ENCODE assay signal across 8 mouse cellular contexts in the genomic region with DNA sequence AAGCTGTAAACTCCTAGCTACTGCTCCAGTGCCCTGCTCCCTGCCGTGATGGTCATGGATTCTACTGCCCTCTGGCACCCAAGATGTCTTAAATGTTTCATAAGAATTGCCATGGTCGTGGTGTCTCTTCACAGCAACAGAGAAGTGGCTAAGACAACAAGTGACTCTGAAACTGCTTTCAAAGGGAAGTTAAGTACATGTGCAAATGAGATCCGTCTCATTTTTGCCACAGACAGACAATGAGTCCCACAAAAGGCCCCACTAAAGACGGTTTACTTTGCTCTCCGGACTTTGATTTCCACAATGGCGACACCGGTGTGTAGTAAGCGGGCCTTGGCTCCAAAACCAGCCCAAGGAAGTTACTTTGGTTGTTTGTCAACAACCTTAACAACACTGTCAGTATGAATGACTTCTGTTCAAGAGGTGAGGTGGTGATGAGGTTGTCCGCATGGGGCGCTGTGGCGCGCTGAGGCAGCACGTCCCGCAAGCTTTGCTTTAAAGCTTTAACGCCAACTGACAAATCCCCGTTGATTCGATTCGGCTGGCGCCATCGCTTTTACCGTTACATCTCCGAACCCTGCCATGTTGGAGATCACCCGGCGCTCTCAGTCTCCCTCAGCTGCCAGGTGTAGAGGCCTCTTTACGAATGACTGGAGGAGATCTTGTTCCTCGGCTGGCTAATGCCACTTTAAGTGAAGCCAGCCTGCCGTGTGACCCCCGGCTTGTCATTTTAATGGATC.
DNase-seq lines count a peak whose midpoint lies in the region; ATAC-seq lines count a peak whose summit lies in the region.

No protein-coding gene starts in this region.

- peak; percentile 67 to 71 for DNase-seq in adrenal gland, adult 18-20 months (ENCODE audit: low spot score in 2 of 2)
- DNase-seq in embryo, embryonic 10 days (ENCODE audit: low spot score): peak; percentile 92
- peak; percentile 67 for DNase-seq in gastrocnemius, postnatal 10 days
- DNase-seq in intestine, embryonic 14.5 days (ENCODE audit: low spot score): peak; percentile 83
- peak; percentile 71 to 78 for DNase-seq in left cerebral cortex, postnatal 10 days (ENCODE audit: extremely low spot score in 1 of 2, low spot score in 2 of 2)
- peak; percentile 67 for DNase-seq in right cerebral cortex, postnatal 25 days
- DNase-seq in c-Kit-positive CD71-positive TER-119-positive erythroid progenitor cells, embryonic 14.5 days (ENCODE audit: low spot score): no peak

- intact Hi-C loops in left cerebral cortex, postnatal 10 days (cut with DNase I): no loop called here

- peak overlapping the region; percentile 33; the same call in 1 of the 2 replicates for H3K9ac ChIP-seq in intestine, embryonic 14.5 days (ENCODE audit: low read length)

- WGBS in intestine, embryonic 14.5 days: 4% methylated on average over 28 of the region's 28 CpGs

- no peaks in the 10 kb centered on the region for H3K9me3 ChIP-seq in intestine, embryonic 14.5 days (ENCODE audit: control insufficient read depth, low read length)
- H3K9me3 ChIP-seq in megakaryocyte, embryonic 14.5 days: peaks cover 8% of the 10 kb centered on the region; the same call in 1 of the 2 replicates

- no peaks in the 10 kb centered on the region for H3K36me3 ChIP-seq in intestine, embryonic 14.5 days (ENCODE audit: control insufficient read depth, insufficient read depth, low read length)
- H3K36me3 ChIP-seq in megakaryocyte, embryonic 14.5 days (replicated peaks; ENCODE audit: low read length): no peaks in the 10 kb centered on the region

- H3K4me1 ChIP-seq in intestine, embryonic 14.5 days (replicated peaks; ENCODE audit: control insufficient read depth, insufficient read depth, low read length): no peaks in the 10 kb centered on the region
- H3K4me1 ChIP-seq in megakaryocyte, embryonic 14.5 days: no peaks in the 10 kb centered on the region

- H3K27ac ChIP-seq in intestine, embryonic 14.5 days (ENCODE audit: low read depth): no peak overlapping the region

- ATAC-seq in intestine, embryonic 14.5 days (replicated peaks; ENCODE audit: low FRiP score, low TSS enrichment, low read depth): no peak

- no peaks in the 10 kb centered on the region for H3K27me3 ChIP-seq in intestine, embryonic 14.5 days (replicated peaks; ENCODE audit: control insufficient read depth, insufficient read depth, low read length)
- no peaks in the 10 kb centered on the region for H3K27me3 ChIP-seq in megakaryocyte, embryonic 14.5 days (replicated peaks)

- H3K4me3 ChIP-seq in intestine, embryonic 14.5 days (ENCODE audit: low read depth, low read length): peak overlapping the region; percentile 26
- H3K4me3 ChIP-seq in megakaryocyte, embryonic 14.5 days (replicated peaks): peak overlapping the region; percentile 59

- H3K4me2 ChIP-seq in intestine, embryonic 14.5 days (ENCODE audit: low read length): peak overlapping the region; percentile 54
